Mouse (Mus musculus) cerebral cortex, adult 2 months (tissue): ENCODE data around the gene Ambra1.

Source experiments
- WGBS: fragments of 180-500 bp; shearing (Covaris S2); methylation state at CpG from one replicate; pipeline ENCODE4 v1.1.7; 2018; 5-methylcytosine and 5-hydroxymethylcytosine counted together

Gene Ambra1

DNA sequence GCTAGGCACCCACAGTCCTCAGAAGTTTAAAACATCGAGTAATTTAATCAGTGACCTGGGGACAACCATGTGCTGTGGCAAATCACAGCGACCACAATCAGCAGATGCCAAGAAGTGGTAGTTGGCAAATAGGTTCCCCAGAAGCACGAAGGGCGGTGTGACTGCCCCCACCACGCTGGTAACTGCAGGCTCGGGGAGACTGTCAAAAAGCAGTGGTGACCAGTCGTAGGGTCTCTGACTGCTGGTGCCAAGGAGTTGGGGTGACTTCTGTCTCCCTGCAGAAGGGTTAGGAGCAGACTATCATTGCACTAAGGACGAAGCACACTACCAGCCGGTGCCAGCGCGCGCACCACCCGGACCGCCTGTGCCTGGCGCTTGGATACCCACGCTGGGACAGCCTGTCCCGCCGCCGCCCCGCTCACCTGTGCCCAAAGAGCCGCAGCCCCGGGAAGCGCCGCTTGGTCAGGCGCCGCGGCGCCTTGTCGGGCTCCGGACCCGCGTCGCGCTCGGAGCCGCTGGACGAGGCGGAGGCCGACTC, 233.0 kb downstream of the Ambra1 start:
- WGBS = under 1% methylated on average over 39 of the region's 39 CpGs

DNA sequence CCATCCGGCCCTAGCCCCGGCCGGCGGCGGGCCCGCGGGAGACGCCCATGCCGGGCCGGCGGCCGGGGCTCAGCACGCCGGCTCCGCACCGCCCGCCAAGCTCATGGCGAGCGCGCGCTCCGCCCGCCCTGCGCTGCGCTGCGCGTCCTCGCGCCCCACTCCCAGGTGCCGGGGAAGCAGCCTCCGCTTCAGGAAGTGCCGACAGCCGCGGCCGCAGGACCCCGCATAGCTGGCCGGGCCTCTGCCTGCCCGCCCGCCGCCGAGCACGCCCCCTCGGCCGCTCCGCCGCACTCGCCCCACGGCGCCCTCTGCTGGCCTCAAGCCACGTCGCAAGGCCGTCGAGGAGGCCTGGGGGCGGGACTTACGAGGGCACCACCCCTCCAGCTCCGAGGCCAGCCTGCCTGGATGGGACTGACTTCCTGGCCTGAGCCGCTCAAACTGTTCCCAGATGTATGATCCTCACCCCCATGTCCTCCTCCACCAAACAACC, 233.6 kb downstream of the Ambra1 start:
- under 1% methylated on average over 57 of the region's 57 CpGs for WGBS

DNA sequence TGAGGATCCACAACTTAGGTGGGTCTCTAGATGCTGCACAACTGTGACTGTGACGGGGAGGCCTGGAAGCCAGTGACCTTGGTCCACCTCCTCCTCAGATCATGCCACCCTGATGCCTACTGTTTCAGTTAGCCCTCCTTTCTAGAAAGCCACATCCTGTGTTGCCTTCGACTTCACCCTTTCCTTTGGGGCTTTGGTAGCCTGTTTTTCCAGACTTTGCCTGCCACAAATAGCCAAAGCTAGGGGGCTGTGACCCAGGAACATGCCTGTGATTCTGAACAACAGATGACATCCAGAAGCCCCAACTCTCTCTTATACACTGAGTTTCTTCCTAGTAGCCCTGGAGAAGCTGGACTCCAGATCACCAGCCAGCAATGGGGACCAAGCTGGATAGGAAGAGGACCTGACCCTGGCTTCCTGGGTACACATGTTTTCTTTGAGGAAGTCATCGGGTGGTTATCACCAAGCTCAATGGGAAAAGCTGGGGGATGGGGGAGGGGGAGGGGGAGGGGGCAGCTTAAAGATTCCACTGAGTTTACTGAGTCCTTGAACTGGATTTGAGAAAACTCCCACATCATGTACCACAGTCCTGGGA, 234.8 kb downstream of the Ambra1 start:
- 69% methylated on average over 3 of the region's 3 CpGs for WGBS

DNA sequence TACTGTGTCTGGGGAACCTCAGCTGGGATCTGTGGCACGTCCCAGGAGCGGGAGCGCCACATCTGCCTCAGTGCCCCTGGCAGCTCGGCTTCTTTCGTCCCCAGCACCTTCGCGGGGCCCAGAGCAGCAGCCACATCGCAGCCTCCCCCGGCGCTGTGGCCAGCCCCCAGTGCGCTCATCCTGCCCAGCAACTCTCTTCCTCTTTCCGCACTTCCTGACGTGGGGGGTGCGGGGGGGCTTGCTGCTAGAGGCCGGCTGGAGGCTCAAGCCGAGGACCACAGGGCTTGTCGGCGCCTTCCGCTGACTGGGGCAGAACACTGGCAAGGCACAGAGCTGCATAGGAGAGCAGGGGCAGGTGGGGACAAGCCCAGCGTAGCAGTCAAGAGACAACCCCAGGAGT, 235.5 kb downstream of the Ambra1 start:
- 57% methylated on average over 20 of the region's 20 CpGs for WGBS

DNA sequence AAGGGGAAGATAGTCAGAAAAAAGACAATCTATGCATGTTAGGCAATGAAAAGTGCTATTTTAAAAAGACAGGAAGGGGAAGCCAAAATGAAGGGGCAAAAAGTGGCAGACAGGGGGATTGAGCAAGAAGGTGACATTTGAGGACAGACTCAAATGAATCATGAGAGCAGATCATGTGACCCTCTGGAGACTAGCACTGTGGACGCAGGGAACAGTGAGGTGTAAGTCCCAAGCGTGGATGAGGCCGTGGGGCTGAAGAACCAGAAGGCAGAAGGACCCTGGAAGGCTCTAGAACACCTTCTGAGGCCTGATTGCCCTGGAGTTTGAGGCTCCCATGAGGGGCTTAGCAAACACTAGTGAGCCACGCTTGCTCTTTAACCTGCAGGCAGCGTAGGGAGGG, 236.4 kb downstream of the Ambra1 start:
- 89% methylated on average over 5 of the region's 5 CpGs for WGBS

DNA sequence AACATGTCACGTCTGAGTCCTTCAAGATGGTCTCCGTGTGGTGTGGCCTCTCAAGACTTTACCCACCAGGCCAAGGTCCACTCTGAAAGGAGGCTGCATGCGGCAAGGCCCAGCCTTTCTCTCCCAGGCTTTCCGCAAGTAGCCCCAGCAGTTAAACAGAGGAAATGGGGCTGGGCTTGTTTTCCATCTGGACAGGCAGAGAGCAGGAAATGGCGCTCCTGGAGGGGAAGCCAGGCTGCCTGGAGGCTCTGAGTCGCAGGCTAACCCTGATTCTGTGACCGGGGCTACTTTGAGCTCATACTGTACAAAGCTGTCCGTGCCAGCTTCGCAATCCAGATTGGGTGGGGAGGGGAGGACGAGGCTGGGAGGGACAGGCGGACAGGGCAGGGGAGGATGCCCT, 238.0 kb downstream of the Ambra1 start:
- 60% methylated on average over 11 of the region's 11 CpGs for WGBS
